Mouse (Mus musculus) limb, embryonic 11.5 days (tissue): ENCODE data around the gene Rtl5. TPM values are rescaled to one million over a fixed set of nuclear protein-coding genes. Genes with fewer than 3 reads are reported as not detected.

Source experiments
- ATAC-seq: fragments of 200-750 bp; cut with Nextera tagmentation; 2 replicates; pipeline ENCODE4 v1.8.0; 2017; ENCODE audit warnings: low read depth; ENCODE audit not compliant: insufficient number of reproducible peaks, low FRiP score, low TSS enrichment
- DNase-seq: peaks from one replicate; pipeline ENCODE4 v3.0.0-alpha.2; 2015; ENCODE audit warnings: low spot score
- H3K27ac ChIP-seq: fragments of 300-500 bp; sonication (generic); replicated peaks from 2 replicates; pipeline ENCODE4 v1.5.1; 2014; ENCODE audit warnings: low read depth, mild to moderate bottlenecking, low read length
- H3K27me3 ChIP-seq: fragments of 300-500 bp; sonication (generic); 2 replicates; pipeline ENCODE4 v1.6.1; 2014; ENCODE audit warnings: mild to moderate bottlenecking, low read length, mixed read lengths; ENCODE audit not compliant: control insufficient read depth, insufficient read depth
- H3K36me3 ChIP-seq: fragments of 300-500 bp; sonication (generic); 2 replicates; pipeline ENCODE4 v1.6.1; 2014; ENCODE audit warnings: mild to moderate bottlenecking, low read length, moderate library complexity, mixed read lengths; ENCODE audit not compliant: control insufficient read depth, insufficient read depth
- H3K4me1 ChIP-seq: fragments of 300-500 bp; sonication (generic); 2 replicates; pipeline ENCODE4 v1.6.1; 2014; ENCODE audit warnings: low read length, mixed read lengths; ENCODE audit not compliant: control insufficient read depth, insufficient read depth
- H3K4me2 ChIP-seq: fragments of 300-500 bp; sonication (generic); 2 replicates; pipeline ENCODE4 v1.6.1; 2014; ENCODE audit warnings: low read depth, mild to moderate bottlenecking, moderate library complexity; ENCODE audit not compliant: severe bottlenecking
- H3K4me3 ChIP-seq: fragments of 300-500 bp; sonication (generic); 2 replicates; pipeline ENCODE4 v1.5.1; 2014; ENCODE audit warnings: low read depth, low read length
- H3K9ac ChIP-seq: fragments of 300-500 bp; sonication (generic); 2 replicates; pipeline ENCODE4 v1.6.1; 2014; ENCODE audit warnings: mild to moderate bottlenecking, low read length
- H3K9me3 ChIP-seq: fragments of 300-500 bp; sonication (generic); 2 replicates; pipeline ENCODE4 v1.6.1; 2016; ENCODE audit warnings: low read length; ENCODE audit not compliant: control insufficient read depth
- WGBS: fragments of 180-500 bp; shearing (Covaris S2); extraction: QIAGEN DNeasy Blood & Tissue Kit; methylation state at CpG from one replicate; pipeline ENCODE4 v1.1.7; 2014; 5-methylcytosine and 5-hydroxymethylcytosine counted together
- polyA plus RNA-seq: library from polyadenylated mRNA; unstranded; fragments of >200 nt; fragmentation: Nextera tagmentation; extraction: Ambion mirVana; gene quantifications from 2 replicates; pipeline ENCODE4 v1.2.1, GENCODE M21; 2014

Gene Rtl5
- polyA plus RNA-seq, 1 experiment from 2014 or later, result 4.0 TPM

DNA sequence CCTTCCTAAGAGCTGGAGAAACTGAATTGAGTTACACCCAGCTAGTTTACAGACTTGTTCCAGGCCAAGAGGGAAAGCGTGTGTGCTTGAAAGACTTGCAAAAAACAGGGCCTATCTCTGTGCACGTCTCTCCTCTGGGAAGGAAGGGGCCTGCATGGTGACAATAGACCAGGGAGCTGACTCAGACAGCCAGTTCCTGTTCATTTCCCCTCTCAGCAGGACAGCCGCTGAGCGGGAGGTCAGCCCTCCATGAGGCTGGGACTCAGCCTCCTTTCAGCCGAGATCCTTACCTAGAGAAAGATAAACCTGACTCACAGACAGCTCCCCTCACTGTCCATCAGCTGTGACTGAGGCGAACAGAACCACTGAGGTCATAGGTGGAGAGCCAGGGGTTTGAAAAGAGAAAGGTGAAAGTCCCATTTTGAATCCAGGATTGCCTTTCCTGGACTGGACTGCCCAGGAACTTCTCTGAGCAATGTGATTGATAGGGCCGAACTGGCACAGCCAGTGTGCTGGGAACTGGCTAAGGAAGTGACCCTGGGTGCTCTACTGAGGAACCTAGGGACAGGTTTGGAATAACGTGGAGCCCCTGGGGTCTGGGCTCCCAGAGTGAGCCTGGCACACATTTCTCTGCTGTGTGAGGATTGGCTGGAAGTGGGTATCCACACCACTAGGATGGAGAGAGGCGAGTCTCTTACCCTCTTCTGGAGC is 53.7 kb downstream of the Rtl5 start:
- Histone ChIP-seq H3K36me3 (no peaks in the 10 kb centered on the region), H3K9me3 (no peaks in the 10 kb centered on the region), H3K27me3 (peaks cover 12% of the 10 kb centered on the region; the same call in 1 of the 2 replicates), H3K27ac (no peak overlapping the region), H3K4me3 (no peak overlapping the region), H3K4me1 (no peaks in the 10 kb centered on the region), H3K9ac (no peak overlapping the region), H3K4me2 (no peak overlapping the region)
- 43% methylated on average over 9 of the region's 9 CpGs for WGBS
- ATAC-seq, result no peak
- no peak for DNase-seq

Other genes starting within 250 kb of the Rtl5 start
- gene Nhsl2, start 221.9 kb downstream of the Rtl5 start, polyA plus RNA-seq, result 18.3 and 23.2 TPM in 2 replicates
- gene Pin4, start 48.1 kb upstream of the Rtl5 start, polyA plus RNA-seq, result 71.6 and 82.4 TPM in 2 replicates
- 25.0 and 26.4 TPM in 2 replicates for gene Ercc6l, start 85.8 kb upstream of the Rtl5 start, polyA plus RNA-seq
- 756 and 777 TPM in 2 replicates for gene Rps4x, start 118.1 kb upstream of the Rtl5 start, polyA plus RNA-seq
- 28.7 and 30.4 TPM in 2 replicates for gene Cited1, start 180.9 kb upstream of the Rtl5 start, polyA plus RNA-seq